Mouse (Mus musculus): ENCODE data around the gene Trim43a.

- no peak for TF ChIP-seq CTCF (IDR thresholded peaks at IDR 0.05; ENCODE audit: low read depth, low read length)
- TF ChIP-seq POLR2A (IDR thresholded peaks at IDR 0.05; ENCODE audit: borderline replicate concordance, low read depth, low read length): no peak
Observed at GRCm38 (mm10) chr9:88542816-88543215, 37.9 kb upstream of the Trim43a start.
